19 mouse cellular contexts compared by ENCODE assay signal in the genomic region with DNA sequence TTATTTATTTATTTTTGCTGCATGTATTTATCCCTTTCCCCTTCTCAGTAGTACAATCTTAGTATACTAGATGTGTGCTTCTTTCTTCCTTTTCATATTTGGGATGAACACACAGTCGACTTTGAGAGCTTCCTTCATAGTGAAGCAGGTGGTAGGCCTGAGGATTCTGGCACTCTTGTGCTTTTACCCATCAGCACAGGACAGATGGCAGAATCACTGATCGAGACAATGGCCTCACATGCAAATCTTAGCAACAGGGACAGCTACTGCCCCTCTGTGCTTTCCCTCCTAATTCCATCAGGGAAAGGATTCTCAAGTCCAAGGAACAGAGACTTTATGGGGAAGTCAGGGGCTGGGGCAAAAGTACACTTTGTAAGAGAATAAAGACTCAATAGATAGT. TPM values are rescaled to one million over a fixed set of nuclear protein-coding genes. Genes with fewer than 3 reads are reported as not detected.
DNase-seq lines count a peak whose midpoint lies in the region; ATAC-seq and TF ChIP-seq lines count a peak whose summit lies in the region.
"Had no signal": no experiment of that assay in that cellular context is flagged by ENCODE, and none has a peak within 500 bp of the region (broad histone marks: within the 10 kb centered on the region; RNA-seq: fewer than 3 reads in every experiment).

No protein-coding gene starts in this region.

- H3K27me3 ChIP-seq in midbrain, embryonic 14.5 days (ENCODE audit: control insufficient read depth, insufficient read depth, low read length) = no peaks in the 10 kb centered on the region
- H3K27me3 ChIP-seq in midbrain, embryonic 10.5 days (ENCODE audit: low read depth, poor library complexity, severe bottlenecking) = no peaks in the 10 kb centered on the region
- no peaks in the 10 kb centered on the region for H3K27me3 ChIP-seq in midbrain, postnatal 0 days (ENCODE audit: insufficient read depth, low read length)
- H3K27me3 ChIP-seq: CH12.LX; heart, embryonic 13.5 days; liver, embryonic 13.5 days; megakaryocyte, embryonic 14.5 days had no signal

- no peak overlapping the region for H3K27ac ChIP-seq in midbrain, embryonic 14.5 days (replicated peaks; ENCODE audit: low read depth, low read length)
- H3K27ac ChIP-seq in midbrain, embryonic 10.5 days (replicated peaks) = no peak overlapping the region
- no peak overlapping the region for H3K27ac ChIP-seq in midbrain, postnatal 0 days (ENCODE audit: low read depth, low read length)
- H3K27ac ChIP-seq: heart, embryonic 13.5 days; liver, embryonic 13.5 days had no signal

- H3K4me1 ChIP-seq in midbrain, embryonic 14.5 days (ENCODE audit: control insufficient read depth, insufficient read depth, low read length) = no peaks in the 10 kb centered on the region
- no peaks in the 10 kb centered on the region for H3K4me1 ChIP-seq in midbrain, embryonic 10.5 days
- H3K4me1 ChIP-seq in midbrain, postnatal 0 days (ENCODE audit: insufficient read depth, low read length) = no peaks in the 10 kb centered on the region
- H3K4me1 ChIP-seq: heart, embryonic 13.5 days; liver, embryonic 13.5 days; megakaryocyte, embryonic 14.5 days had no signal

- no peak overlapping the region for H3K4me2 ChIP-seq in midbrain, embryonic 14.5 days (ENCODE audit: low read length)
- H3K4me2 ChIP-seq in midbrain, postnatal 0 days (ENCODE audit: low read depth, low read length, poor library complexity, severe bottlenecking) = no peak overlapping the region
- H3K4me2 ChIP-seq: heart, embryonic 13.5 days; liver, embryonic 13.5 days had no signal

- no peak overlapping the region for H3K4me3 ChIP-seq in midbrain, embryonic 14.5 days (replicated peaks; ENCODE audit: low read depth, low read length)
- H3K4me3 ChIP-seq in midbrain, embryonic 10.5 days = no peak overlapping the region
- H3K4me3 ChIP-seq in midbrain, postnatal 0 days (ENCODE audit: low read depth, low read length) = no peak overlapping the region
- H3K4me3 ChIP-seq: heart, embryonic 13.5 days; liver, embryonic 13.5 days; megakaryocyte, embryonic 14.5 days had no signal

- WGBS in midbrain, embryonic 14.5 days = 58% methylated on average over 2 of the region's 2 CpGs
- 67% methylated on average over 2 of the region's 2 CpGs for WGBS in midbrain, embryonic 10.5 days
- 45% methylated on average over 2 of the region's 2 CpGs for WGBS in midbrain, postnatal 0 days

- no peak for ATAC-seq in midbrain, embryonic 14.5 days (ENCODE audit: low FRiP score, low TSS enrichment)
- no peak; the same call in 1 of the 2 replicates for ATAC-seq in midbrain, postnatal 0 days (ENCODE audit: low FRiP score)
- ATAC-seq: lung, postnatal 0 days had no signal

- peak; percentile 3 for DNase-seq in embryo, embryonic 11 days
- DNase-seq in embryo, embryonic 10 days (ENCODE audit: low spot score) = no peak
- peak; percentile 26 for DNase-seq in midbrain, embryonic 14.5 days
- DNase-seq in midbrain, embryonic 10.5 days (ENCODE audit: low spot score) = no peak
- DNase-seq in cerebellum, postnatal 36 days = peak; percentile 65 to 74
- DNase-seq in midbrain, postnatal 0 days (ENCODE audit: low spot score) = peak; percentile 79
- no peak for DNase-seq in lung, adult 18-20 months
- no peak for DNase-seq in thymus, postnatal 10 days (ENCODE audit: low spot score in 2 of 2)
- DNase-seq: adrenal gland, postnatal 36 days; heart, postnatal 4 days; kidney, adult 18-20 months; kidney, postnatal 25 days; liver, embryonic 13.5 days; thymus, postnatal 4 days had no signal

- H3K9ac ChIP-seq in midbrain, embryonic 14.5 days (replicated peaks; ENCODE audit: low read length) = no peak overlapping the region
- H3K9ac ChIP-seq in midbrain, postnatal 0 days (replicated peaks; ENCODE audit: low read length, poor library complexity, severe bottlenecking) = no peak overlapping the region
- H3K9ac ChIP-seq: heart, embryonic 13.5 days; liver, embryonic 13.5 days had no signal

- H3K9me3 ChIP-seq in midbrain, embryonic 14.5 days (ENCODE audit: control insufficient read depth, low read length) = no peaks in the 10 kb centered on the region
- H3K9me3 ChIP-seq in midbrain, embryonic 10.5 days (replicated peaks) = no peaks in the 10 kb centered on the region
- no peaks in the 10 kb centered on the region for H3K9me3 ChIP-seq in midbrain, postnatal 0 days (ENCODE audit: low read length)
- H3K9me3 ChIP-seq: heart, embryonic 13.5 days; liver, embryonic 13.5 days; megakaryocyte, embryonic 14.5 days had no signal

- H3K36me3 ChIP-seq in midbrain, embryonic 14.5 days (ENCODE audit: control insufficient read depth, insufficient read depth, low read length) = no peaks in the 10 kb centered on the region
- no peaks in the 10 kb centered on the region for H3K36me3 ChIP-seq in midbrain, embryonic 10.5 days
- H3K36me3 ChIP-seq in midbrain, postnatal 0 days (ENCODE audit: insufficient read depth, low read length) = no peaks in the 10 kb centered on the region
- H3K36me3 ChIP-seq: heart, embryonic 13.5 days; liver, embryonic 13.5 days had no signal

- TF ChIP-seq CTCF in midbrain, postnatal 0 days (IDR thresholded peaks at IDR 0.05) = no peak

RNA-seq across cellular contexts. Expression of a gene that starts 33.7 kb away (rescaled TPM):
- 18.0 and 22.5 TPM in 2 replicates for polyA plus RNA-seq in midbrain, embryonic 14.5 days (2014; fragmentation: Nextera tagmentation; extraction: Ambion mirVana)
- polyA plus RNA-seq in midbrain, embryonic 10.5 days (2016; fragmentation: Nextera tagmentation; extraction: Ambion mirVana) = 3.1 and 3.6 TPM in 2 replicates
- total RNA-seq in midbrain, postnatal 0 days (2014; rRNA removed) = 37.7 and 40.1 TPM in 2 replicates
- polyA plus RNA-seq in midbrain, postnatal 0 days (2015; fragmentation: Nextera tagmentation; extraction: Ambion mirVana) = 17.6 and 22.0 TPM in 2 replicates
- total RNA-seq: CH12.LX; heart, postnatal 4 days had no signal
- polyA plus RNA-seq: liver, embryonic 13.5 days; lung, postnatal 0 days; spleen, adult 2 months had no signal

Comparison
In these comparisons a context has a peak if more than half of its experiments do, and no peak if none do; other contexts are left out.
1. DNase-seq: peak in embryo, embryonic 11 days (single experiment), midbrain, embryonic 14.5 days (single experiment), cerebellum, postnatal 36 days (2 of 2) and midbrain, postnatal 0 days (single experiment); none in embryo, embryonic 10 days (single experiment), midbrain, embryonic 10.5 days (single experiment), lung, adult 18-20 months (0 of 2) and thymus, postnatal 10 days (0 of 2).